Mouse (Mus musculus): ENCODE data around the gene Pfdn2. TPM values are rescaled to one million over a fixed set of nuclear protein-coding genes. Genes with fewer than 3 reads are reported as not detected.

Pfdn2 gene
- polyA plus RNA-seq, 1 experiment from 2014 or later, result 40.0 TPM

DNA sequence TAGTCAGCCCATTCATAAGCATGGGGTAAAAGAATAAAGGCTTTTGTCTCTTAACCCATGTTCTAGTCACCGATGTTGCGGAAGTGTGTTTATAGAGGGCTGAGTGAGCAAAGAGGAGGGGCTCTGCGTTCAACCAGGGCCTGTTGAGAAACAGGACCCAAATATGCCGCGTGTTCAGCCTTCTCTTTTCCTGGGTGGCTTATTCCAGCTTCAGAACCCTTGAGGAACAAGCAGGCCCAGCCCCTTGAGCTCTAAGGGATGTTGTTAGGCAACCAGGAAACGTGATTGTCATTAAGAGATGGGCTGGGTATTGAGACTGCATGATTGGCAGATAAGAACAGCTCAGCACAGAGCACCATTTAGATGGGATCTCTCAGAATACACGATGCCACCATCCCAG, 20.5 kb downstream of the Pfdn2 start:
- Histone ChIP-seq H3K4me3 (ENCODE audit: low read depth, low read length) (no peak overlapping the region), H3K36me3 (ENCODE audit: insufficient read depth) (no peaks in the 10 kb centered on the region), H3K9ac (no peak overlapping the region), H3K4me1 (ENCODE audit: insufficient read depth) (no peaks in the 10 kb centered on the region), H3K27ac (ENCODE audit: low read depth) (no peak overlapping the region), H3K9me3 (ENCODE audit: low read depth, low read length) (no peaks in the 10 kb centered on the region), H3K4me2 (no peak overlapping the region), H3K27me3 (ENCODE audit: insufficient read depth, low read length) (no peaks in the 10 kb centered on the region)
- TF ChIP-seq CTCF (IDR thresholded peaks at IDR 0.05; ENCODE audit: low read depth), result no peak
- WGBS, result 57% methylated on average over 7 of the region's 7 CpGs
- no peak for ATAC-seq (ENCODE audit: insufficient read depth)
- no peak for DNase-seq

DNA sequence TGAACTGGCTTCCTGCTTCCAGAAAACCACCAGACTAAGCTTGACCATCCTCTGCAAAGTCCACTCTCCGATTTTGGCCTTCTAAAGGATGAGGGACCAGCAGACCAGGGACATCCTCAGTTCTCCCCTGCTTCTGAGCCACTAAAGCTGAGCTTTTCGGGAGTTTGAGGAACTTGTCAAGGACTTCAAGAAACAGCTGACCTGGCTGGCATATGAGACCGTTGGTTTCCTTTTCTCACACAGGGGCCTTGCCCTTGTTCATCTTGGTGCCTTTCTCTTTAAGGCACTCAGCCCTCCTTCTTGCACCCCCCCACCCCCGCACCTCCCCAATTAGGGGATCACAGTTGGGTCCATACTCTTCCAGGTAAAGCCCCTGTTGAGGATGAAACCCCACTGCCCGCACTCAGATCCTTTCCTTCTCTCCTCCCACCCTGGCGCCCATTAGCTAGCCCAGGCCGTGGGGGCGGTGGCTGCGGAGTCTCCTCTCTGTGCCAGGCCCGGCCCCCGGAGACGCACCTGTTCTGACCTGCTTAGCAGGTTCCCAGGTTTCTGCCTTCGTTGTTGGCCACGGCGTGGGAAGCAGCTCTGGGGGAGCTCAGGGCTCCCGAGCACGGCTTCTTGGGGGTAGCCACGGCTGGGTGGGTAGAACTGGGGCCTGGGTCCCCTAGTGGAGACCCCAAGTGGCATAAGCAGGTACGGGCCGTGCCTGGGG, 24.5 kb downstream of the Pfdn2 start, which contains the start of gene Nectin4:
Gene Nectin4 (plus strand): TSS at position 255 of the 712 bp plus-strand sequence.
- peak; percentile 66; the same call in 1 of the 2 replicates for ATAC-seq (ENCODE audit: insufficient read depth)

DNA sequence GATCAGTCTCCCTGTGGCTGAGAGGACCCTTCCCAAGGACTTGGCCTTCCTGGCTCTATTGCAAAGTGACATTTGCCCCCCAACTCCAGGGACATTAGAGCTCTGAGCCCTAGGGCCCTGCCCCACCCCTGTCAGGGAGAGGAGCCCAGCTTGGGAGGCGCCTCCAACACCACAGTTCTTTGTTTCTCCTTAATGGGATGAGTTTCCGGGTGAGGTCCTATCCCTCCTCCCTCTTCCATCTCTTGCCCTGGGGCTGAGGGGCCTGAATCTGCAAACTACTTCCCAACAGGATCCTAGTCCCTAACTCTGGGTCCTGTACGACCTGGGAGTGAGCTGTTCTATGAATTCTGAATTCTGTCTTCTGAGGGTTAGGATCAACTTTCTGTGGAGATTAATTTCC, 27.4 kb downstream of the Pfdn2 start:
- Histone ChIP-seq H3K27me3 (ENCODE audit: insufficient read depth, low read length) (no peaks in the 10 kb centered on the region), H3K4me1 (ENCODE audit: insufficient read depth) (no peaks in the 10 kb centered on the region), H3K36me3 (ENCODE audit: insufficient read depth) (no peaks in the 10 kb centered on the region), H3K9me3 (ENCODE audit: low read depth, low read length) (no peaks in the 10 kb centered on the region), H3K9ac (no peak overlapping the region), H3K27ac (ENCODE audit: low read depth) (no peak overlapping the region), H3K4me3 (ENCODE audit: low read depth, low read length) (no peak overlapping the region), H3K4me2 (no peak overlapping the region)
- no peak for TF ChIP-seq CTCF (IDR thresholded peaks at IDR 0.05; ENCODE audit: low read depth)
- DNase-seq (no peak), ATAC-seq (ENCODE audit: insufficient read depth) (no peak)
- WGBS, result 67% methylated on average over 3 of the region's 3 CpGs

More for the DNA sequence above, 24.5 kb downstream of the Pfdn2 start, which contains the start of gene Nectin4:
- Histone ChIP-seq H3K9me3 (ENCODE audit: low read depth, low read length) (no peaks in the 10 kb centered on the region), H3K27me3 (ENCODE audit: insufficient read depth, low read length) (no peaks in the 10 kb centered on the region), H3K9ac (peak within 1 kb of the TSS; percentile 26; the same call in 1 of the 2 replicates), H3K27ac (ENCODE audit: low read depth) (no peak within 1 kb of the TSS; the same call in 1 of the 2 replicates), H3K4me2 (peak within 1 kb of the TSS; percentile 51), H3K4me3 (ENCODE audit: low read depth, low read length) (peak within 1 kb of the TSS; percentile 8; the same call in 1 of the 2 replicates), H3K4me1 (ENCODE audit: insufficient read depth) (no peaks in the 10 kb centered on the region), H3K36me3 (ENCODE audit: insufficient read depth) (no peaks in the 10 kb centered on the region)
- peak; percentile 8; the same call in 1 of the 2 replicates for TF ChIP-seq CTCF (IDR thresholded peaks at IDR 0.05; ENCODE audit: low read depth)
- DNase-seq, result peak; percentile 73
- WGBS, result 27% methylated on average over 20 of the region's 20 CpGs

DNA sequence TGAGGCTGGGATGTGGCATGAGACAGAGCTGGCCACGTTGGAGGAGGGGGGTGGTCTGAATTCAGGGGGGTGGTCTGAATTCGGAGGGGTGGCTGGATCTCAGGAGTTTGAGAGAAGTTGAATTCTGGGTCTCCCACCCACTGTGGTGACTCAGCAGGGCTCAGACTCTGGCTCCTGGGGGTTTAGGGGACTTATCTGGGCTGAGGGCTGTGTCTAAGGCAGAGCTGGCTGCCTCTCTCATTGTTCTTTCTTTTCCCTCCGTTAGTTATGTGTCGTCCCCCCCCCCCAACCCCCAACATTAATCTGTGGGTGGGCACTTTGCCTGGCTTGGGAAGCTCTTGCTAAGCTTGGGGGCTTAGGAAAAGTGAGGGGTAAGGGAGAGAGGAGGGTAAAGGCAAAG, 28.5 kb downstream of the Pfdn2 start:
- ATAC-seq (ENCODE audit: insufficient read depth), result no peak
- no peak for DNase-seq

DNA sequence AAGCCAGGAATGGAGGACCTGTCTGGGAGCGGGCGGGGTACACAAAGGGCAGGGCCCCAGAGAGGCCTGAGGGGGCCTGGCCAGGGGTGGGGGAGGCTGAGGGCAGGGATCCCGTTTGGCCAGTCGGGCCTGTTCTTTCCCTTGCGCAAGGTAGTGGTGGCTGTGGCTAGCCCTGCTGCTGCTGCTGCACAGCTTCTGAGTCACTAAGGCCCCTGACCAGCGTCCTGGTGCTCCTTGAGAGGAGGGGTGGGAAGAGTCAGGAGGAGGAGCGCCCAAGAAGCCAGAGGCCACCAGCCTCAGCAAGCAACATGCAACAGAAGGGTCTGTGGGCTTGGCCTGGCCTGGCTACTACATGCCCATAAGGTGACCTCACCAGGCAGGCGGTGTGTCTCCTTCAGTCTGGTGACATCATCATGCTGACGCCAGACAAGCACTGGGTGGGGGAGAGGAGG, 30.2 kb downstream of the Pfdn2 start:
- no peak for TF ChIP-seq CTCF (IDR thresholded peaks at IDR 0.05; ENCODE audit: low read depth)
- H3K36me3 ChIP-seq (ENCODE audit: insufficient read depth), result no peaks in the 10 kb centered on the region
- peak; percentile 64; the same call in 1 of the 2 replicates for ATAC-seq (ENCODE audit: insufficient read depth)
- no peak overlapping the region for H3K9ac ChIP-seq
- no peak overlapping the region for H3K27ac ChIP-seq (ENCODE audit: low read depth)
- no peaks in the 10 kb centered on the region for H3K4me1 ChIP-seq (ENCODE audit: insufficient read depth)
- no peaks in the 10 kb centered on the region for H3K9me3 ChIP-seq (ENCODE audit: low read depth, low read length)
- H3K4me2 ChIP-seq, result no peak overlapping the region; the same call in 1 of the 2 replicates
- no peak overlapping the region for H3K4me3 ChIP-seq (ENCODE audit: low read depth, low read length)
- WGBS, result 33% methylated on average over 9 of the region's 9 CpGs
- DNase-seq, result peak; percentile 30
- H3K27me3 ChIP-seq (ENCODE audit: insufficient read depth, low read length), result peaks cover 2% of the 10 kb centered on the region; the same call in 1 of the 2 replicates

More for the DNA sequence above, 28.5 kb downstream of the Pfdn2 start:
- TF ChIP-seq CTCF (IDR thresholded peaks at IDR 0.05; ENCODE audit: low read depth), result no peak
- no peak overlapping the region for H3K4me3 ChIP-seq (ENCODE audit: low read depth, low read length)
- no peak overlapping the region for H3K9ac ChIP-seq
- H3K9me3 ChIP-seq (ENCODE audit: low read depth, low read length), result no peaks in the 10 kb centered on the region
- H3K27ac ChIP-seq (ENCODE audit: low read depth), result no peak overlapping the region
- H3K36me3 ChIP-seq (ENCODE audit: insufficient read depth), result no peaks in the 10 kb centered on the region
- 8% methylated on average over 4 of the region's 4 CpGs for WGBS
- no peak overlapping the region for H3K4me2 ChIP-seq
- H3K4me1 ChIP-seq (ENCODE audit: insufficient read depth), result no peaks in the 10 kb centered on the region
- H3K27me3 ChIP-seq (ENCODE audit: insufficient read depth, low read length), result no peaks in the 10 kb centered on the region

DNA sequence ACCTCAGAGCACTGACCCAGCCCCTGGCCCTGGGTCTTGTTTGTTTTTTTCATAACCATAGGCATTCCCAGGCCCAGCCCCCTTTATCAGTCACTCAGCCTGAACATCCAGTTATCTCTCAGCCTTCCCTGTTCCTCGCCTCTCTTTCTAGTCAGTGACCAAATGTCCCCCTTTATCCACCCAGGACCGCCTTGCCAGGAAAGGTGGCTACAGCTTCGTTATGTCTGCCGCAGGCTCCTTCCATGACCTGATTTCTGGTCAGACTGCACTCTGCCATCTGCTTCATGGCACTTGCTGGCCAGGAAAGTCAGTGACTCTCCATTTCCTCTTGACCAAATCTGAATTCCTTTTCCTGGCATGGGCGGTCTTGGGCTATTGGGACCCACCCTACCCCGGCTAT, 32.8 kb downstream of the Pfdn2 start:
- no peak for DNase-seq
- 81% methylated on average over 6 of the region's 6 CpGs for WGBS
- Histone ChIP-seq H3K4me3 (ENCODE audit: low read depth, low read length) (no peak overlapping the region), H3K27me3 (ENCODE audit: insufficient read depth, low read length) (peaks cover 6% of the 10 kb centered on the region; the same call in 1 of the 2 replicates), H3K9ac (no peak overlapping the region), H3K27ac (ENCODE audit: low read depth) (no peak overlapping the region), H3K9me3 (ENCODE audit: low read depth, low read length) (no peaks in the 10 kb centered on the region), H3K36me3 (ENCODE audit: insufficient read depth) (no peaks in the 10 kb centered on the region), H3K4me1 (ENCODE audit: insufficient read depth) (no peaks in the 10 kb centered on the region), H3K4me2 (no peak overlapping the region)
- no peak for ATAC-seq (ENCODE audit: insufficient read depth)
- no peak for TF ChIP-seq CTCF (IDR thresholded peaks at IDR 0.05; ENCODE audit: low read depth)

DNA sequence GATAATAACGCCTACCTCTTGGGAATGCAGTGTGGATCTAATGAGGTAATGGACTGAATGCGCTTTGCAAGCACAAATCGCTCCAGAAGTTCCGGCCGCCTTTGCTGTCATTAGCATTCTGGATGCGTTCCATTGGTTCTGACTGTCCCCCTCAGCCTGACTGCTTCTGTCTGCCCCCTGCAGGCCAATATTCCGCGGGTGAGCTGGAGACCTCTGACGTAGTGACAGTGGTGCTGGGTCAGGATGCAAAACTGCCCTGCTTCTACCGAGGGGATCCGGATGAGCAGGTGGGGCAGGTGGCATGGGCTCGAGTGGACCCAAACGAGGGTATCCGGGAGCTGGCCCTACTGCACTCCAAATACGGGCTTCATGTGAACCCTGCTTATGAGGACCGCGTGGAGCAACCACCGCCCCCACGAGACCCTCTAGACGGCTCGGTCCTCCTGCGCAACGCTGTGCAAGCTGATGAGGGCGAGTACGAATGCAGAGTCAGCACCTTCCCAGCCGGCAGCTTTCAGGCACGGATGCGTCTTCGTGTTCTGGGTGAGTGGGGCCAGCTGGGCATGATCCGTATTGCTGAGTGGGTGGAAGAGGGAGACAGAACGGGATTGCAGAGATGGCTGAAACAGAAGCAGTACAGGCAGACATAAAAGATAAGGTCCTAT, 34.6 kb downstream of the Pfdn2 start:
- peak; percentile 76 for ATAC-seq (ENCODE audit: insufficient read depth)
- H3K4me3 ChIP-seq (ENCODE audit: low read depth, low read length), result peak overlapping the region; percentile 14; the same call in 1 of the 2 replicates
- H3K4me2 ChIP-seq, result peak overlapping the region; percentile 52
- TF ChIP-seq CTCF (IDR thresholded peaks at IDR 0.05; ENCODE audit: low read depth), result peak; percentile 83
- no peaks in the 10 kb centered on the region for H3K36me3 ChIP-seq (ENCODE audit: insufficient read depth)
- no peak overlapping the region for H3K9ac ChIP-seq
- H3K9me3 ChIP-seq (ENCODE audit: low read depth, low read length), result no peaks in the 10 kb centered on the region
- peaks cover 6% of the 10 kb centered on the region; the same call in 1 of the 2 replicates for H3K27me3 ChIP-seq (ENCODE audit: insufficient read depth, low read length)
- peak; percentile 91 for DNase-seq
- H3K4me1 ChIP-seq (ENCODE audit: insufficient read depth), result no peaks in the 10 kb centered on the region
- H3K27ac ChIP-seq (ENCODE audit: low read depth), result no peak overlapping the region
- 4% methylated on average over 31 of the region's 31 CpGs for WGBS

Data from lung, embryonic 14.5 days (tissue).